Mouse (Mus musculus) lung, adult 18-20 months (tissue): ENCODE results near the gene Slc29a4.

Experiments used
- DNase-seq, 2 experiments: peaks; one replicate each; pipeline ENCODE4 v3.0.0; 2022; ENCODE audit warnings: mixed read lengths in 2 of 2

Gene Slc29a4

DNA sequence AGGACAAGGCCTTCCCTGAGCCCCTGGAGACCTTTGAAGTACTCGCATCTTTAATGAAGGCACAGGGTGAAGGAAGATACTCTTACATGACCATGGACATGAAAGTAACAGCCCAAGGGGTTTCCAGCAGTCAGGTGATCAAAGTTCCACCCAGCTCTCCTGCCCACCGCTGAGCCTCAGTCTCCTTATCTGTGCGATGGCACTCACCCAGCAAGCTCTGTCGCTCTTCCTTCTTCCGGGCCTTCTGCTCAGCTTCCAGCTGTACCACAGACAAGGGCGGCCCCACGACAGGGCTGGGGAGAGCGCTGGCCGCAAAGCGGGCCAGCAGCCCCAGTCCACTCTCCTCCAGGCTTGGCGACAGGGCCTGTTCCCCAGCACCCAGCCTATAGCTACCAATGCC lies 57.9 kb downstream of the Slc29a4 start:
- no peak for DNase-seq

DNA sequence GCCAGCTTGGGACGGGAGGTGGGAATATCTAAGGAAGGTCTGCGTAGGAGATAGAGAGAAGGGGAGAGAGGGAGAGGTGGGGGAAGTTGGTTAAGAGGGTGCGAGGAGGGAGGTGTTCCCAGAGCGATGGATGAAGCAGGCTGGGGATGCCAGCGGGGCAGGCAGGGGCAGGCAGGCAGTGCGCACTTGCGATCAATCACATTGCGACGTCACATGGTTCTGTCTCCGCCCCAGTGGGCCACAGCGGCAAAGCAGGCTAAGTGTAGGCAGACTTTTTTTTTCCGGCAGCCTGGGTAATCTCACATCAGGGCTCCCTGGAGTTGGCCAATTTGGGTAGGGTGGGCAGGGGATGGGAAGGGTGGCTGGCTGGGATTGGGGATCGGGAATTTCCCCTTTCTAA lies 59.9 kb downstream of the Slc29a4 start:
- no peak for DNase-seq

DNA sequence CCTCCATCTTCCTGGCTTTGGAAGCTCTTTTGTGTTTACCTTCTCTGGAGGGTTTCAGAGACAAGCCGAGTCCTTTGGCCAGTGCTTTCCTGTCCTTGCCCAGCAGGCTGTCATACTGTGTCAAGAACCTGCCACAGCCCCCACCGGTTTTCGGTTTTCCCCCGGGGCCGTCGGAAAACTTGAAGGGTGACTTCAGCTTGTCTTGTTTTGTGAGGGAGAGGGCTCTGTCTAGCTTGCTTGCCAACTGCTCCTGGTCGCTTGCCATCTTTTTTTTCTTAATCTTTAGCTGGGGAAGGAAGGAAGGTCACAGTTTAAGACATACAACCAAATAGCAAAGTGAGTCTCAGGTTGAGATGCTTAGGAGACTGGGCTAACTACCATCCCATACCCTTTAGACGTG lies 67.5 kb downstream of the Slc29a4 start:
- DNase-seq: no peak

DNA sequence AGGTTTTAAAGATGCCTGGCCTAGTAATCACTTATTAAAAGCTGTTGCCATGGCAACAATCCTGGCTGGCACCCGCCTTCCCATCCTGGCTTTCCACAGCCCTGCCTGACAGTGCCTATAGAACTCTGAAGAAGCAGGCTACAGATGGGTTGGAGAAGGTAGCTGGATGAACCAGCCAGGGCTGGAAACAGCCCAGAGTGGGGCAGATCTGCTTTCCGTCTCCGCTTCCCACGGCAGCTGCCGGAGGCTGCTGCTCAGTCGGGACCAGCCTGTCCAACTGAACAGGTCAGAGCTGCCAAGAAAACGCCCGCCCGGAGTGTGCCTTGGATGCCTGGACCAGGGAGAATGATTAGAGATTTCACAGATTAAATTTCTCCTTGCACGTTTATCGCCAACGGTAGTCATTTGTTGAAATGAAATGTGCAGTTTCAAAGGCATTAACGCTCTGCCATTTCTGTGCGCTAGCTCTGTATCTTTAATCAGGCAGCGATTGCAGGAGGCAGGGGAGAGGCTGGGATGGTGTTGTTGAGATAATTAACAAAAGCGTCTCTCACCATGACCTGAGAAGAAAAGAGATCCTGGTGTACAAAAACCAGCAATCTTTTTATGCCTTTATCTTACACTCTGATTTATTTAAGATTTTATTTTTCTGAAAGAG lies 69.1 kb downstream of the Slc29a4 start:
- DNase-seq: no peak

DNA sequence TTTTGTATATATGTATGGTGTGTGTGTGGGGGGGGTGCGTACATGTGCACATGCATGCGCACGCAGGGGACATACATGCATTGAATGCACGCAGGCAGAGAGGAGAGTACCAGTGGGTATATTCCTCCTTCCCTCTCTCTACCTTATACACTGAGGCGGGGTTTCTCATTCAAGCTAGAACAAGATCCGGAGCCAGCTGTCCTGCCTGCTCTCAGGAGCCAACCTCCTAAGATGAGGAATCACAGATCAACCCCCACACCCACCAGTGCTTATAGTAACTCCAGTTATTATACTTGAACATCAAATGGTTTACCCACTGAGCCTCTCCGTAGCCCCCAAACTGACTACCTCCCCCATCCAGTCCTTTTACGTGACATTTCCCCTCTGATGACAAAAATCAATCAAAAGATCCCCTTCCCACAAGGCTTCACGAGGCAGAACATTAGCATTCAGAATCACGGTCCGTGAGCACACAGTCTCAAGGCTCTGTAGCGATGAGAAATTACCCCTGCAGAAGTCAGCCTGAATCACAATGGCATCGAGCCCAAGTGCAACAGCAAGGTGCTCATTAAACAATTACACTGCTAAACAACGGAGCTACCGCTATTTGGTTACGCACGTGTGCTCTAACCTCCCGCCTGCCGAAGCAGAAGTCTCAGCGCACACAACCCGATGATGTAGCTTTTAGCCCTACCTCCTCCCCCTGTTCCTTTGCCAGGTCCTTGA lies 69.9 kb downstream of the Slc29a4 start:
- DNase-seq: no peak

DNA sequence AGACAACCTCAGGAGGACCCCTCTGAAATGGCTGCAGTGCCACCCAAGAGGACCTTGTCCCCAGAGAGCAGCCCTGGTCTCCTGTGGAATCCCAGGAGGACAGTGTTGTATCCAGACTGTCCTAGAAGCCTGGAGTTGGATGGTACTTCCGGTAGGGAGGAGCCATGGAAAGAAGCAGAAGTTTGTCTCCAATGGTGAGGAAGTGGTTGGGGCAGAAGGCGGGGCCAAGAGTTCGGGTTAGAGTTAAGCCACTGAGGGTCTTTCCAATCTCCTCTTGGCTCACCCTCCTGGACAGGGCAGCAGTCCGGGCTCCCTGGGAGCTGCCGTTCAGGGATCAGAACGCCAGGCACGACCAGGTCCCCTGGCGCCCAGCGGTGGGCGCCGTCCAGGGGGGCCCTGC lies 72.0 kb downstream of the Slc29a4 start:
- DNase-seq: no peak

DNA sequence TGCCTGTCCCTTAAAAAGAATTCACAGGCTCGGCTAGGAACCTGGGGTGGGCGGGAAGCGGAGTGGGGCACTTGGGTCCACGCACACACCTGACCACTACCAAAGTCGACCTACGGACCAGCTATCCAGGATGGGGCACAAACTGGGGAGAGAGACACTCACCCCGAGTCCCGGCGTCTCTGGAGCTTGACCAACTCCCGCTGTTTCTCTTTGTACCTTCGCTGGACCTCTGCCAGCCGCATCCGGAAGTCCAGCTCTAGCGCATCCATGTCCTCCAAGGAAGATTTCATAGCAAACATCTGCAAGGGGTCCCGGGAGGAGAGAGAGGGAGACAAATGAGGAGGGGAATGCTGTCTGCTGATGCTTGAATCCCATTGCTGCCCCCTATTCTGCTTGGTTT lies 72.6 kb downstream of the Slc29a4 start:
- DNase-seq: no peak

DNA sequence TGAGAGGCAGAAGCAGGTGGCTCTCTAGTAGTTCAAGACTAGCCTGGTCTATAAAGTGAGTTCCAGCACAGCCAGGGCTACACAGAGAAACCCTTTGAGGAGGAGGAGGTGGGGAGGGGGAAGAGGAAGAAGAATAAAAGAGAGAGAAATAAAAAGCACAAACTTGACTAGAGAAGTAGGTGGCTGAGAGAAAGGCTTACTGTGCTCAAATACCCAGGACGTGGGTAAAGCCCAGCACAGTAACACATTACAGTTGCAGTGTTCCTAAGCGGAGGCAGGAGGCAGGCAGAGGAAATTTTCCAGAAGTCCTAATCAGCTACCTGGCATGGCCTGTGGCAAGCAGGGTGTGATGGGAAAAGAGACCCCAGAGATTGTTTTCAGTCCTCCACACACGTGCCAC lies 74.4 kb downstream of the Slc29a4 start:
- DNase-seq: no peak

DNA sequence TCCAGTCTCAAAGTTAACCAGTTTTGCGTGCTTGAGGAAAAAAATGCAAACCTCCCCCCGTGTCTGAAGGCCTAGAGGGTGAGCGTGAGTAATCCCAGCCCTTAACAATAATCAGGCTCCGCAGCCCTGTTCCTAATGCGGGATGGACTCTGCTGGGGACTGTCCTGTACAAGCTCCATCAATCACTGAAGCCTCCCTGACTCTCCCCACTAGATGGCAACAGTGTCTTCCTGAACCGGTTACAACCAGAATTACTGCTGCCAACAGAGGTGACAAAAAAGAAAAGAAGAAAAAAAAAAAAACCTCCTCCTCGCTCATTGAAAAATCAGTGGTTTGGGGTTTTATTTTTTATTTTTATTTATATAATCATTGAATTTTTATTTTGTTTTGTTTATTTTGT lies 75.6 kb downstream of the Slc29a4 start:
- peak; percentile 73 to 81 for DNase-seq

DNA sequence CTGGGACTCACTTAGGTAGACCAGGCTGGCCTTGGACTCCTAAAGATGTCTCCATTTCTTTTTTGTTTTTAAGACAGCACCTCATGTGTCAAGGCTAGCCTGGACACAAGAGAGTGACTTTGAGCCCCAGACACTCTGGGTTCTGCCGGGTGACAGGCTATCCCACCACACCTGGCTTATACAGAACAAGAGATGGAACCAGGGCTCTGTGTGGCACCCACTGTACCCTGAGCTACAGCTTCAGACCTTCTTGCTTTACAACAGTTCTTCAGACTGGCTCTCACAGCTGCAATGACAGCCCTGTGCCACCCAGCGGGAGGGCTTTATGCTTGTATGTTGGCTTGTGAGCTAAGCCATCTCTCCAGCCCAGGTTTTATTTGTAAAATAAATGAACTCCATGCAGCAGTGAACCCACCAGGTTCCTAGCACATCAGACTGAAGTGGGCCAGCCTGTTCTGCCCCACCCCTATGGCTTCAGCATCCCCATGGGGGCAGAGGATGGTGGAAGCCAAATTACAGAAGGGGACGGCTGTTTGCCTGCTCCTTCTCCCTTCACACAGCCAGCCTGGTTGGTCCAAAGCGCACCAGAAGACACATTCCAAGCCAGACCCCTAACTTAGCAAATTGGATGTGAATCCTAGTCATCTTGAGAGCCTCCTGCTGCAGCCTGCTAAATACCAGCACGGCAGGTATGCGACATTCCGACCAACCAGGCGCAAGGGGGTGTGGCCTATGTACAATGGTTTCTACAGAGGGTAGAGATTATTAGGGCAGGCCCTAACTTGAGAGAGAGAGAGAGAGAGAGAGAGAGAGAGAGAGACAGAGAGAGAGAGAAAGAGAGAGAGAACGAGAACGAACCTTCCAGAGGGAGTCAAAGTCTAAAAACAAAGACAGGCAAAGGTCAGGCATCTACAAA lies 76.3 kb downstream of the Slc29a4 start:
- DNase-seq: peak in 1 of 2 experiments; percentile 39

DNA sequence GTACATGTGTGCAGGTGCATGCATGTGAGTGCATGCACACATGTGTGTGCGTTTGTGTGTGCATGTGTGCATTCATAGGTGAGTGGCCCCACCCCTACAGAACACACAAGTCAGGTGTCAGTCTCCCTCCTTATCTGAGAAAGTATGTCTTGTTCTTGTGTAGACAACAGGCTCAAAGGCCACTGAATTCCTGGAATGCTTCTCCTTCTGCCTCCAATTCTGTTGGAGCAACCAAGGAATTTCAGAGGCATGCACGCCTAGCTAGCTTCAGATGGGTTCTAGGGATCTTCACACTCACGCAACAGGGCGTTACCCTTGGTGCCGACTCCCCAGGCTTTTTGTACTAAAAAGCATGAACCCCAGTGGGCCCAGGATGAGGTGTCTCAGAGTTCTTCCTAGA lies 77.3 kb downstream of the Slc29a4 start:
- DNase-seq: no peak

DNA sequence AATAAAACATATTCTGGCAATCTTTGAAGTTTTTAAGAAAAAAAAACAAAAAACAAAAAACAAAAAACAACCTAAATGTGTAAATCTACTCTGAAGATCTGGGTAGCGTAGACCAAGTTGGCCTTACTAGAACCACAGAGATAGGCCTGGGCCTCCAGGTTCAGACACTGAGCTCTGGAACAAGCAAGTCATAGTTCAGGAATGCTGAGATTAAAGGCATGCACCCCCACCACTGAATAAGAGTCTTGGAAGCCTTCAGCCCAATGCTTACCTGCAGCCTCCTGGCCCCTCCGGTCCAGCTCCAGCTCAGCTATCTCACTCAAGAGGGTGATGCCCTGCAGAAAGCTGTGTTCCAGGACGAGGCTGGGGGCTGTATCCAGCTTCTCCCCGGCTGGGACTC lies 78.7 kb downstream of the Slc29a4 start:
- no peak for DNase-seq

DNA sequence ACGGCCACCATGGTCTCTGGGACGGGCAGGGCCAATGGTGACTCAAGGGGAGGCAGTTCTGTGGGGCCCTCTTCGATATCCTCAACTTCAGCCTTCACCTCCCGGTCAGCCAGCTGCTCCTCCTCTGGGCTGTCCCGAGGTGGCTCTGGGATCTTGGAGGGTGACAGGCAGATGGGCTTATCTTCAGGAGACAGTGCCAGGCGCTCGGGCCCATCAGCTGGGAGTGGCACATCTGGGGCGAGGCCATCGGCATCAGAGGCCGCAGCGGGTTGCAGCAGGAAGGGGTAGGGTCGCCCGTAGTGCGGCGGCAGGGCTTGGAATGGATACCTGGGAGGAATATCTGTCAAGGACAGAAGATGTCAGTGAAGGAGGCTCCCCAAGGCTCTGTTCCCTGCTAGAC lies 79.7 kb downstream of the Slc29a4 start:
- no peak for DNase-seq
